Mouse (Mus musculus): ENCODE measurements around the gene Tspan3.

DNA sequence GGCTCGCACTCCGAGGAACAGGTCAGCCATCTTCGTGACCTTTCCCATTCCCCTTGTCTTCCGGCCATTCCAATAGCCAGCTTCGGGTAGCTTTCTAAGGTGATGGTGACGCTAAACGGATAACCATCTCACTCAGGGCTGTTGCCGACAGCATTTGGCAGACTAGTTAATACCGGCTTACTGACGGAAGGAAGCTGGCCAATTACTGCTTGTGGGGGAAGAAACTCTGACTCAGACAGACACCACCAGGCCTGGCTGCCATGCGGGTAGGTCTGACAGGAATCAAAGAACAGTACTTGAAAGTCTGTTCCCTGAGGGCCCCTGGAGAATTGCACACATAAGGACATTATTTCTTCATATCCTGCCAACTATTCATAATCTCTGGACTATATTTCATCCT is 40.1 kb upstream of the Tspan3 start:
- TF ChIP-seq CTCF (IDR thresholded peaks at IDR 0.05; ENCODE audit: borderline replicate concordance, extremely low read depth, insufficient read depth, insufficient read length) (no peak), POLR2A (IDR thresholded peaks at IDR 0.05; ENCODE audit: borderline replicate concordance, extremely low read depth, insufficient read depth, insufficient read length, poor library complexity, severe bottlenecking) (no peak)

Data from brain, embryonic 14.5 days (tissue).